15 mouse cellular contexts compared by ENCODE assay signal in the genomic region with DNA sequence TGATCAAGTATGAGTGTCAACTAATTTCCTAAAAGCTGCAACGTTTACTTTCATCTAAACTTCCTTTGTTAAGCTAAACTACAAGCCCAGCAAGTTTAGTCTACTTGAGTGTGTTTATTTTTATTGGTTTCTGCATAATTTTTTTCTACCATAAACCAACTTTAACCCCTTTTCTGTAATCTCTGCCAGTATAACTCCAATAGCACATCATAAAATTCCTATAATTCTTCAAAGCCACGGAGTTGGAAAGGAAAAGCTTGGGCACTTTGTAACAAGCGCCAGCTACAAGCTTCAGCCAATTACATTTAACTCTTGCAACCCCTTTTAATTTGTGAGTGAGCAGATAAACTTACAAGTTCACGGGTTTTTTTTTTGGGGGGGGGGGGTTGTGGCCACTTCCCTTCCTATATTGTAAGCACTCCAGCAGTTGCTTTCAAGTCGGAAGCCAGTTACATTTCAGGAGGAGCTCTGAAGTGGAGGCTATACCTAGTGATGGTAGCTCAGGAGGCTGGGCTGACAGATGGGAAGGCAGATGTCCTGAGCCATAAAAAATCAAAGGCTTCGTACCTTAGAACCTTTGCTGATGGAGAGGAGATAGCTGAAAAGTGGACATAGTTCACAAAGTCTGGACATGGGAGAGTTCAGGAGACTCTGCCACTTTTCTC. TPM values are rescaled to one million over a fixed set of nuclear protein-coding genes. Genes with fewer than 3 reads are reported as not detected.
A peak's percentile ranks its signal among the peaks of the same experiment; 100 is the strongest.
DNase-seq lines count a peak whose midpoint lies in the region; ATAC-seq and TF ChIP-seq lines count a peak whose summit lies in the region.
"Had no signal": no experiment of that assay in that cellular context is flagged by ENCODE, and none has a peak within 500 bp of the region (broad histone marks: within the 10 kb centered on the region; RNA-seq: fewer than 3 reads in every experiment).

No protein-coding gene starts in this region.

- 48% methylated on average over 6 of the region's 6 CpGs for WGBS in intestine, embryonic 14.5 days
- 49% methylated on average over 6 of the region's 6 CpGs for WGBS in intestine, postnatal 0 days
- 24% methylated on average over 6 of the region's 6 CpGs for WGBS in lung, embryonic 15.5 days
- WGBS in limb, embryonic 13.5 days = 12% methylated on average over 6 of the region's 6 CpGs

- no peaks in the 10 kb centered on the region for H3K9me3 ChIP-seq in intestine, embryonic 14.5 days (ENCODE audit: control insufficient read depth, low read length)
- H3K9me3 ChIP-seq in intestine, postnatal 0 days (ENCODE audit: control insufficient read depth) = no peaks in the 10 kb centered on the region
- H3K9me3 ChIP-seq in lung, embryonic 15.5 days = no peaks in the 10 kb centered on the region
- H3K9me3 ChIP-seq in limb, embryonic 13.5 days = no peaks in the 10 kb centered on the region
- H3K9me3 ChIP-seq: hindbrain, embryonic 10.5 days; limb, embryonic 15.5 days had no signal

- no peak overlapping the region for H3K4me3 ChIP-seq in intestine, embryonic 14.5 days (ENCODE audit: low read depth, low read length)
- H3K4me3 ChIP-seq in intestine, postnatal 0 days (ENCODE audit: low read depth, low read length) = no peak overlapping the region
- no peak overlapping the region for H3K4me3 ChIP-seq in lung, embryonic 15.5 days
- H3K4me3 ChIP-seq in brown adipose tissue, adult 24 weeks (ENCODE audit: insufficient read depth, low read depth, low read length) = no peak overlapping the region
- no peak overlapping the region for H3K4me3 ChIP-seq in limb, embryonic 13.5 days
- H3K4me3 ChIP-seq: erythroblast, embryonic 14.5 days; hindbrain, embryonic 10.5 days; limb, embryonic 15.5 days had no signal

- no peak for ATAC-seq in intestine, embryonic 14.5 days (replicated peaks; ENCODE audit: low FRiP score, low TSS enrichment, low read depth)
- ATAC-seq in intestine, postnatal 0 days = no peak
- ATAC-seq in lung, embryonic 15.5 days (ENCODE audit: borderline replicate concordance, extremely low read depth, low FRiP score, low TSS enrichment) = peak; percentile 77; the same call in 1 of the 2 replicates
- no peak; the same call in 1 of the 2 replicates for ATAC-seq in limb, embryonic 13.5 days (ENCODE audit: low FRiP score, low read depth)

- no peak overlapping the region for H3K9ac ChIP-seq in intestine, embryonic 14.5 days (ENCODE audit: low read length)
- H3K9ac ChIP-seq in intestine, postnatal 0 days (ENCODE audit: low read depth, low read length) = no peak overlapping the region
- H3K9ac ChIP-seq in lung, embryonic 15.5 days = no peak overlapping the region
- no peak overlapping the region for H3K9ac ChIP-seq in limb, embryonic 13.5 days
- H3K9ac ChIP-seq: limb, embryonic 15.5 days had no signal

- no peak overlapping the region for H3K4me2 ChIP-seq in intestine, embryonic 14.5 days (ENCODE audit: low read length)
- no peak overlapping the region for H3K4me2 ChIP-seq in intestine, postnatal 0 days (replicated peaks; ENCODE audit: low read depth)
- H3K4me2 ChIP-seq in lung, embryonic 15.5 days = no peak overlapping the region
- H3K4me2 ChIP-seq in limb, embryonic 13.5 days (replicated peaks) = peak overlapping the region; percentile 14; the same call in 1 of the 2 replicates
- H3K4me2 ChIP-seq: limb, embryonic 15.5 days had no signal

- H3K27ac ChIP-seq in intestine, embryonic 14.5 days (ENCODE audit: low read depth) = no peak overlapping the region
- H3K27ac ChIP-seq in intestine, postnatal 0 days (ENCODE audit: low read depth, low read length) = no peak overlapping the region
- peak overlapping the region; percentile 73 for H3K27ac ChIP-seq in lung, embryonic 15.5 days
- H3K27ac ChIP-seq in brown adipose tissue, adult 24 weeks (replicated peaks; ENCODE audit: low read depth, low read length) = 0 out of 2 replicates have a peak overlapping the region, but pooled peaks have one; percentile 12
- no peak overlapping the region for H3K27ac ChIP-seq in limb, embryonic 13.5 days
- H3K27ac ChIP-seq: hindbrain, embryonic 10.5 days; limb, embryonic 15.5 days had no signal

- TF ChIP-seq CTCF in intestine, postnatal 0 days (IDR thresholded peaks at IDR 0.05; ENCODE audit: low read depth) = no peak

- no peaks in the 10 kb centered on the region for H3K4me1 ChIP-seq in intestine, embryonic 14.5 days (replicated peaks; ENCODE audit: control insufficient read depth, insufficient read depth, low read length)
- no peaks in the 10 kb centered on the region for H3K4me1 ChIP-seq in intestine, postnatal 0 days (replicated peaks; ENCODE audit: control insufficient read depth, insufficient read depth, low read length)
- H3K4me1 ChIP-seq in lung, embryonic 15.5 days = peaks cover 43% of the 10 kb centered on the region
- peaks cover 7% of the 10 kb centered on the region for H3K4me1 ChIP-seq in brown adipose tissue, adult 24 weeks (ENCODE audit: control insufficient read depth, insufficient read depth, insufficient read length, low read length)
- peaks cover 40% of the 10 kb centered on the region for H3K4me1 ChIP-seq in limb, embryonic 13.5 days

- no peaks in the 10 kb centered on the region for H3K27me3 ChIP-seq in intestine, embryonic 14.5 days (replicated peaks; ENCODE audit: control insufficient read depth, insufficient read depth, low read length)
- H3K27me3 ChIP-seq in intestine, postnatal 0 days (replicated peaks; ENCODE audit: control insufficient read depth, insufficient read depth, low read length) = no peaks in the 10 kb centered on the region
- no peaks in the 10 kb centered on the region for H3K27me3 ChIP-seq in lung, embryonic 15.5 days
- H3K27me3 ChIP-seq in limb, embryonic 13.5 days = no peaks in the 10 kb centered on the region
- H3K27me3 ChIP-seq: limb, embryonic 15.5 days had no signal

- H3K36me3 ChIP-seq in intestine, embryonic 14.5 days (ENCODE audit: control insufficient read depth, insufficient read depth, low read length) = no peaks in the 10 kb centered on the region
- no peaks in the 10 kb centered on the region for H3K36me3 ChIP-seq in intestine, postnatal 0 days (ENCODE audit: control insufficient read depth, insufficient read depth)
- peaks cover 5% of the 10 kb centered on the region; the same call in 1 of the 2 replicates for H3K36me3 ChIP-seq in lung, embryonic 15.5 days
- H3K36me3 ChIP-seq in limb, embryonic 13.5 days = peaks cover 4% of the 10 kb centered on the region; the same call in 1 of the 2 replicates
- H3K36me3 ChIP-seq: limb, embryonic 15.5 days had no signal

- DNase-seq in intestine, embryonic 14.5 days (ENCODE audit: low spot score) = peak; percentile 37
- no peak for DNase-seq in lung, postnatal 25 days (ENCODE audit: low spot score)
- no peak for DNase-seq in natural killer cell, adult 2 months (ENCODE audit: low spot score in 2 of 2)
- DNase-seq: adrenal gland, postnatal 14 days; cerebellum, postnatal 10 days; gastrocnemius, postnatal 25 days; kidney, adult 8-10 months; thymus, adult 2 months had no signal

RNA-seq across cellular contexts. Expression of a gene that starts 46.5 kb away (rescaled TPM):
- 44.5 and 49.2 TPM in 2 replicates for polyA plus RNA-seq in intestine, embryonic 14.5 days (2014; fragmentation: Nextera tagmentation; extraction: Ambion mirVana)
- polyA plus RNA-seq in intestine, postnatal 0 days (2015; fragmentation: Nextera tagmentation; extraction: Ambion mirVana) = 13.1 and 14.2 TPM in 2 replicates
- 79.9 and 94.7 TPM in 2 replicates for polyA plus RNA-seq in lung, embryonic 15.5 days (2015; fragmentation: Nextera tagmentation; extraction: Ambion mirVana)
- polyA plus RNA-seq in brown adipose tissue, adult 24 weeks (2012; ENCODE audit: insufficient read depth, insufficient read length, missing spikeins) = 51.2 and 53.0 TPM in 2 replicates
- polyA plus RNA-seq in limb, embryonic 13.5 days (2015; fragmentation: Nextera tagmentation; extraction: Ambion mirVana) = 29.9 and 31.8 TPM in 2 replicates

Comparison
In these comparisons a context has a peak if more than half of its experiments do, and no peak if none do; other contexts are left out.
1. H3K27ac ChIP-seq: peak in lung, embryonic 15.5 days (single experiment) and brown adipose tissue, adult 24 weeks (single experiment); none in intestine, embryonic 14.5 days (single experiment), intestine, postnatal 0 days (single experiment) and limb, embryonic 13.5 days (single experiment).